Mouse (Mus musculus): ENCODE measurements around the gene Lgals3.

The Lgals3 gene

GRCm38 (mm10) chr14:47370790-47371189 lies 3.2 kb downstream of the Lgals3 start:
- DNase-seq = no peak

DNA sequence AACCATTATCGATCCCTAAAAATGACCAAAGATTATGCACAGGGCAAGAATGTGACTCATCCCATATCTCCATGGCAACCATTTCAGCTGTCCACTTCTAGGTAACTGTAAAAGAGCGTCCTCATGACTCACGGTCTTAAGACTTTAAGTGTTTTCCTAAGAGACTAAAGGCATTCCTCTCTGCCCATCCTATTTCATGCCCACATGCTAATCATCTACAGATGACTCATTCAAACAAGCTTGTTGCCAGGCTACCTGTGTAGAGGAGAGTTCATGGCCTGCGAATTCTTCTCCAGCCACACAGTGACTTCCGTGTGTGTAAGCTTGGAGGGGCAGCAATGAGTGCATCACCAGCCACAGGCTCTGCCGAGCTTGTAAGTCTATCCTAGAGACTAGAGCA lies 4.1 kb downstream of the Lgals3 start:
- DNase-seq = no peak

GRCm38 (mm10) chr14:47373728-47374678 lies 6.5 kb downstream of the Lgals3 start:
- peak; percentile 55 for DNase-seq

DNA sequence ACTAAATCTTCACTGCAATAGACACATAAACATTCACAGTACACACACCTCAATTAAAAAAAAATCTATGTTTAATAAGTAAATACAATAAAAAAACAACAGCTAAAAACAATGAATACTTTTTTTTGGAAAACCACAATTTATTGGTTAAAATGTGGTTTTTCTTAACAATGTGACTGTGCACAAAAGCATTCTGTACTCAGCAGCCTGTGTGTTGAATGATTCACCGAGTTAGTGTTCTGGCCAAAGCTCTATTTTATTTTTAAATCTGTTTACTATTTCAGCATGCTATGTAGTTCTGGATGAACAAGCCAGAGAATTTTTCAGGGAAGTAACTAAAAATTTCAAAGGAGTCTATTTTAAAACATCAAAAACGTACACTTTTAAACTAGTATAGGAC lies 9.0 kb downstream of the Lgals3 start:
- no peak for DNase-seq

GRCm38 (mm10) chr14:47378336-47378735 lies 10.8 kb downstream of the Lgals3 start:
- no peak for DNase-seq

DNA sequence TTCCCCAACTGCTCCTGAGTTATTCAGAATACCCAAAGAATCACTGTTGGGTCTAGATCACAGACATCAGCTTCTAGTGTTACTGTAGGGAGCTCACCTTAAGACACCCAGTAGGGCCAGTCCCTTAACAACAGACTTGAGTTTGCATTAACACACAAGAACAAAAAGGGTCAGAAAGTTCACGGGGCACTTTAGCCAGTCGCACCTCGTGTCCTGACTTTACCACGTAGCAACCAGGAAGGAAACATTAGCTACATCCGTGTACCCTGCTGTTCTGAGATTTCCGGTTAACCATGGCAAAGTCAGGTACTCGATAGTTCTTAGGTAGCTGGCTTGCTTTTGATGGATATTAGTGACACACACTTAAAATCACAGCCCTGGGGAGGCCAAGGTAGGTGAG lies 16.4 kb downstream of the Lgals3 start:
- DNase-seq = no peak

DNA sequence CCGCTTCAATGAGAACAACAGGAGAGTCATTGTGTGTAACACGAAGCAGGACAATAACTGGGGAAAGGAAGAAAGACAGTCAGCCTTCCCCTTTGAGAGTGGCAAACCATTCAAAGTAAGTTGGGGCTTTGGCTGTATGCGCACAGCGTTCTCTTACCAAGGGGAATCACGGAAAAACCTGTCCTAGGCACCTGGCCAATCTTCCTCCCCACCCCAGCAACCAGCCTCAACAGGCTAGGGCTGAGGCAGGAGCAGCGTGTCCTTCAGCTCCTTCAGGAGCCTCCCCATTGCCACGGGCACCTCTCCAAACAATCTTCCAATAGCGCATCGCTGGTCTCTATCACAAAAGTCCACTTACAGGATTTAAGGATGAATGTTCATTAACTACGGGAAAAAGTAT lies 17.1 kb downstream of the Lgals3 start:
- DNase-seq = no peak

DNA sequence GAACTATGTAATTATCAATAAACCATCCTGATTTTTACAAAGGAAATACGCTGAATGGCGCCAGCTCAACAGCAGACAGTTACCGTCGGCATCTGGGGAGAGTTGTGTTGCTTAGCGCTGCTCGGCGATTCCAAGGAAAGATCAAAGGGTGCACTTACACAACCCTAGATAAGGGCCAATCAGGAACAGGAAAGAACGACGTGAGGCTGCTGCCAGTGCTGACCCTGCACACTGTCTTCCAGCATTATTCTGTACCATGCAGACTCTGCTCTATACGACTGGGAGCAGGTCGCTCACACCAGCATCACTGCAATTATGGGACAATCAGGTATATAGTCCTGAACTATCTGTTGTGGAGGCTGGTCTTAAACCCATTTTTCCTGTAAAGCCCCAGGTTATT lies 18.6 kb downstream of the Lgals3 start:
- no peak for DNase-seq

DNA sequence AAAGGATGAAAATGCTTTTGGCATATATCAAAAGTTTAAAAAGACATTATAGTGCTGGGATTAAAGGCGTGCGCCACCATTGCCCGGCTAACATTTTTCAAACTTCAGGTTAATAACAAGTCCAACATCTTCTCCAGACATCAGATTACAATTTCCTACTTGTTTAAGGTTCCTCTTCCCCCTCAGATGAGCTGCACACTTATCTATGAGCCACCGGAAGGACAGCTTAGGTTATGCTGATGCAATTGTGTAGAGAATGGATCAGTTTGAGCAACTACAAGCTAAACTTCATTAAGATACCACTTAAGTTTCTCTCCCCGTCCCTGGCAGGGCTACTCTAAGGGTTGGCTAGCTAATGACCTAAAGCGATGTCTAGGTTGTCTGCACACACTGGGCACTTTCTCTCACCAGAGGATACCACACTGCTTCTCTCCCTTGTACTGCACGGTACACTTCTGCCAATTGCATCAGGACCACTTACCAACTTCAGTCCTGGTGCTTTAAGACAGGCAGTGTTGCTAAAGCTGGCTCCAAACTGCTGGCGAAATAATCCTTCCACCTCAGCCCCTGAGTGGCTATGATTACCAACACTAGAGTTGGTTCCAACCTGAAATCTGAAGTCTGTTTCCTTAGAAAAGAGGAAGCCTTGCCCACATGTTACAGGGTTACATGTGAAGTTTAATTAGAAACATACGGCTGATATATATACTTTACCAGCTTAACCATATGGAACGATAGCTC lies 26.0 kb downstream of the Lgals3 start:
- DNase-seq = no peak

GRCm38 (mm10) chr14:47395007-47395406 lies 27.5 kb downstream of the Lgals3 start:
- no peak for DNase-seq

DNA sequence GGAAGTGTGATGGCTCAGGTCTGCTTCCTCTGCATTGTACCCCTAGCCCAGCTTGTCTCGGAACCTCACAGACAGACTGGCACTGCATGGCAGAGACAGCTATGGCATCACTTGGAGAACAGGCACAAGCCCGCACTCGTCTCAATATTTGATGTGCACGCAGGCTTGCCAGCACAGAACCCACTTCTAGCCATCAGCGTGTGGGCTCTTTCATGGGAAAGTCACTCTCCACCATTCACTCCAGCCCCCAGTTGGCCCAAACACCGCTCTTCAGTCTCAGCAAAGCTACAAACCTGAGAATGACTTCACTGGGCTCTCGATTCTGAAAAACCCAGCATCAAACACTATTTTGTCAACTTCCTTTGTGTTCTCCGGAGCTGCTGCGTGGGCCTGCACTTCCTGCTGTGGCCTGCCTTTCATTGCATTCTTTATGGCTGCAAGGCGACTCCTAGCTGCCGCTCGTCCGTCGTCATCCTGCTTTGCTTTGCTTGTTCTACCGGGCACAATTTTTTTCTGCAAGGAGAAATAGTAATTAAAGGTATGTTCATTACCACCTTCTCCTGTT lies 28.0 kb downstream of the Lgals3 start:
- DNase-seq = no peak

DNA sequence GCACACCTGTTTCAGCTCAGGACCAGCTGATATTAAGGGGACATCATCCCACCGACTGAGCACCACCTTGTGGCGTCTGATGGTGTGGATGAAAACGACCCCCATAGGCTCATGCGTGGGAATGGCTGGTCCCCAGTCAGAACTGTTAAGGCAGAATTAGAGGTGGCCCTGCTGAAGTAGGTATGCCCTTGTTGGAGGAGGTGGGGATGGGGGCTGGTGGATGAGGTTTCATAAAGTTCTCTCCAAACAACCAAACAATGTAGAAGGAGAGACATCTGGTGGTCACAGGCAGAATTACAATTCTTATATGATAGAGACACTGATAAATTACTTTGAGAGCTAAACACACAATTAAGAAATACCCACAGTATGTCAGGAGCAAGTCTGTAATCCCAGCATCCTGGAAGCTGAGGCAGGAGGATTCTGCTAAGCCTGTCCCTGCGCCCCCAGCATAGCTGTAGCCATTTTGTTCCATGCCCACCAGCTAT lies 28.7 kb downstream of the Lgals3 start:
- DNase-seq = peak; percentile 64

GRCm38 (mm10) chr14:47402735-47403134 lies 35.2 kb downstream of the Lgals3 start:
- DNase-seq = no peak

DNA sequence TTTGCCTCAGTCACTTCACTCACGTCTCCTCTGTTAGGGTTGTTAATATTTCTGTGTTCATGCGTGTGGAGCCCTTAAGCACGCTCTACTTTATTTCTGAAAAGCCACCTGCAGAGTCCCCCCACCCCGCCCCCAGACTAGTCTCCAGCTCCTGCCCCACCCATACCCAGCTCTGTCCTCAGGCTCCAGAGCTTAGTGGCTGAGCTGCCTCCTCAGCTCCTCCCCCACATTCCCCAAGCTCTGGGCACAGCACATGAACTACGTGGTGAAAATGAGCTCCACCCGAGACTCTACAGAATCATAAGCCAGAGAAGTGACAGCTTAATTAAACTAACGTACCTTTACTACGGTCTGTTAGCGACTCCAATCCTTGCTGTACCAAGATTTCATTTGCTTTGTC lies 38.4 kb downstream of the Lgals3 start:
- no peak for DNase-seq

DNA sequence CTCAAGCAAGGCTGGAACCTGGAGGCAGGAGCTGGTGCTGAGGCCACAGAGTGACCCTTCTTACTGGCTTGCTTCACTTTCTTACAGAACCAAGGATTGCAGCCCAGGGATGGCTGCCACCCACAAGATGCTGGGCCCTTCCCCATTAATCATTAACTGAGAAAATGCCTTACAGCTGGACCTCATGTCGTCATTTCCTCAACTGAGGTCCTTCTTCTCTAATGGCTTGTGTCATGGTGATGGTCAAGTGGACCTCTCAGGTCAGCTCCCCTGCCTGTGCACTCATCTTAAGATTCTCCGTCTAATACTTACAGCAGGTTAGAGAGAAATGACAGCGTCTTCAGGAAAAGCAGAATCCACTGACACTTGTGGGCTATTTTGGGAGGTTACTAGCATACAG lies 49.8 kb downstream of the Lgals3 start:
- no peak for DNase-seq

DNA sequence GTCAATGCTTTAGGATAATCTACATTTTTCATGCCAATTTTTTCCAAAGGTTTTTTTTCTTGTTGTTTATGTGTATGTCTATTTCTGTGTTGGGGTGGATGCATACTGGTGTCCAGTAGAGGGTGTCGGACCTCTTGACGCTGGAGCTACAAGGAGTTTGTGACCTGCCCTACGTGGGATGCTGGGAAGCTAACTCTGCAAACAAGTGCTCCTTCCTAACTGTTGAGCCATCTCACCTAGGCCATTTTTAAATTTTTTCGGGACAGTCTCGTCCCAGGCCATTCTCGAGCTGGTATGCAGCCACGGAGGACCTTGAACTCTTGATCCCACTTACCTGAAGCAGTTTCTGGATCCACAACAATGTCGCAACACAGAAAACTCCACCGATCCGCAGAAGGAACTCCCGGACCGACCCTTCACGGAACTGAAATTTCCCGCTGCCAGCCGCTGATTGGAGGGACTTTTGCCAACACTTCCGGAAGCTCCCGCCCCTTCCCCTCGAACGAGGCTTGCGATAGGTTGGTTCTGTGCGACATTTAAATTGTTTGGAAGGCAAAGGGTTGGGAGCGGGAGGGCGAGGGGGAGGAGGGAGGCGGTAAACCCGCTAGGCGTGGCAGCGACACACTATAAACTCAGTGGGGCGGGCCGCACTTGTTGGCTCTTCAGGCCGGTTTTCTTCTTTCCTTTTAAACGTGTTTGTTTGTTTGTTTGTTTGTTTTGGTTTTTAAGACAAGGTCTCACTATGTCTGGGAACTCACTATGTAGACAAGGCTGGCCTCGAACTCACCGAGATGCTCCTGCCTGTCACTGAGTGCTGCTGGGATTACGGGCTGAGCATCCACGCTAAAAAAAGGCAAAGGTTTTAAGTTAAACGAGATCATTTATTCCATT lies 50.5 kb downstream of the Lgals3 start, which contains the start of gene Dlgap5:
Gene Dlgap5 (minus strand): TSS at position 633 of the 891 bp plus-strand sequence.
- peak; percentile 95 for DNase-seq

DNA sequence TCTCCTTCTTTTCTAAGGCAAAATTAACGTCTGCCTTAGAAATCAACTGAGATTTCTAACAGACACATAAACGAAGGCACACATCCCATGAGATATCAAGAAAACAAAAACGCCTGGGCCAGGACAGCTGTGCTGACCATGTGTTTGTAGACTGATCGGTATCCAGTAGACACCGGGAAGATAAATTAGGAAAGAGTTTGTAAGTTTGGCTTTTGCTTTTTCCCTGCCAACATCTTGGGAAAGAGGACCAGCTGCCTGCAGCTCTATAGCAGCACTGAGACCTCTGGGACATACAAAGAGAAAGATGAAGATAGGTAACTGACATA lies 51.1 kb downstream of the Lgals3 start:
- DNase-seq = no peak

DNA sequence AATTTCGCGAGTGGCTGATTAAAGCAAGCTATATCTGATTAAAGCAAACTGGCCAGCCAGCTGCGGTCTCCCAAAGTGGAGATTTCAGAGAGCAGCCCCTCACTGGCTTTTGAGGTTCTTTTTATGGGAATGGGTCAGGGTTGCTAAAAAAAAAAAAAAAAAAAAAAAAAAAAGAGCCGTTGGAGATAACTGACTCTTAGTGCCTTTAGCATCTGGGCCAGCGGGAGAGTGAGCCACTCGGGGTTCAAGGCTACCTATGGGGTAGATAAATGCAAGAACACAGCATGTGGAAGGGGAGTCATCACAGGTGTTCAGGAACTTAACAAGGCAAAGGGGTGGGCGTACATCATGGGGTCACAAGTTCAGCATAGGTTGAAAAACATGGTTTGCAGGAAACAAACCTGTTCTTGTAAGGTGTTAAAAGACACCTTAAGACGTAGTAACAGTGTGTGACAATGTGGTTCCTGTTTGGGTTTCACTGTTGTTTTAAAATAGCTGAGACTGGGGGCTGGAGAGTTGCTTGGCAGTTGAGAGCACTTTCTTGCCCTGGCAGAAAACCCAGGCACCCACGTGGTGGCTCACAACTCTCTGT lies 51.6 kb downstream of the Lgals3 start:
- DNase-seq = no peak

DNA sequence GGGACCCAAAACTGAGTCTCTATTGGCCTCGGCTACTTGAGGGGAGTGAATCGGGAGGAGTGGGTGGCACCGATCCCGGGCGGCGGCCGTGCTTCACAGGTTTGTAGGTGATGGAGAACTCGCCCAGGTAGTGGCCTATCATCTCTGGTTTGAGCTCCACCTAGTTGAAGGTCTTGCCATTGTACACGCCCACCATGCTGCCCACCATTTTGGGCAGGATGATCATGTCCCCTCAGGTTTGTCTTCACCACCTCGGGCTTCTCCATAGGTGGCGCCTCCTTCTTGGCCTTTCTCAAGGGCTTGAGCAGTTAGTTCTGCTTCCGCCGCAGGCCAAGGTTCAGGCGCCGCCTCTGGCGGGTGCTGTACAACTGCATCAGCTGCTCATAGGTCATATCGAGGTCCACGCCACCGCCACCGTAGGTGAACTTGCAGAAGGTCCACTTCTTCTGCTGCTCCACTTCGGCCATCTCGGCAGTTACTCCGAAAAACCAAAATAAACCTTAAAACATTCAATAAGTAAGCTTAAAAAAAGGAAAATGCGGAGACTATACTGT lies 52.2 kb downstream of the Lgals3 start:
- DNase-seq = no peak

DNA sequence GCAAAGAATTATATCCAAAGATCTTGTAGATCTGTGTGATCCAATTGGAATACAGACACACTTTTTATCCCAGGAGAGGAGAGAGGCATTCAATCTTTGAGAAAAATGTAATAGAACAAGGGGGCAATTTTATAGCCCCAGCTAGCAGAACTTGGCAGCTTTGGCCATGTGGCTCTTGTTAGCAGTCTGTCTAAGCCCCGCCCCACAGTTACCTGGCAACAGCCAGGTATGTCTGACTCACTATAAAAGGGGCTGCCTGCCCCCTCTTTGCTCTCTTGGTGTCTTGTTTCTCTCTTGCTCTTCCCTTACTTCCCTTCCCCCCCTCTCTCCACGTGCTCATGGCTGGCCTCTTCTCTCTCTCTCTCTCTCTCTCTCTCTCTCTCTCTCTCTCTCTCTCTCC lies 54.1 kb downstream of the Lgals3 start:
- no peak for DNase-seq

DNA sequence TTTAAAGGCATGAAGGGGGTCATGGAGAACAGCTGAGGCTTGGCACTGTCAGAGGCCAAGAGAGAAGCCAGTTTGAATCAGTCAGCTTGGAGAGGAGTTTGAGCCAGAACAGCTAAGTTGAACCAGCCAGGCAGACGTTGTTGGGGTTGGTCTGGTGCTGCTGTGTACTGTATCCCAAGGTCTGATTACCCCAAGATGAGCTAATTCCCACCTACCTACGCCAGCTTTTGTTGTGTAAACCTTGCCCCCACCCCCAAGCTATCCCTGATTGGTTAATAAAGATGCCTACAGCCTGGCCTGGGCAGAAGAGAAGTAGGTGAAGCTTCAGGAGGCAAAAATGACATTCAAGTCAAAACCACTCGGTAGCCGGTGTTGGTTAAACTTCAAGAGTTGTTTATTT lies 54.9 kb downstream of the Lgals3 start:
- no peak for DNase-seq

- no peak for DNase-seq
Observed at GRCm38 (mm10) chr14:47432987-47433386, 65.4 kb downstream of the Lgals3 start.

Data from kidney, adult 9 months (tissue).